Mouse (Mus musculus): ENCODE data around the gene Dek.

Dek gene

DNA sequence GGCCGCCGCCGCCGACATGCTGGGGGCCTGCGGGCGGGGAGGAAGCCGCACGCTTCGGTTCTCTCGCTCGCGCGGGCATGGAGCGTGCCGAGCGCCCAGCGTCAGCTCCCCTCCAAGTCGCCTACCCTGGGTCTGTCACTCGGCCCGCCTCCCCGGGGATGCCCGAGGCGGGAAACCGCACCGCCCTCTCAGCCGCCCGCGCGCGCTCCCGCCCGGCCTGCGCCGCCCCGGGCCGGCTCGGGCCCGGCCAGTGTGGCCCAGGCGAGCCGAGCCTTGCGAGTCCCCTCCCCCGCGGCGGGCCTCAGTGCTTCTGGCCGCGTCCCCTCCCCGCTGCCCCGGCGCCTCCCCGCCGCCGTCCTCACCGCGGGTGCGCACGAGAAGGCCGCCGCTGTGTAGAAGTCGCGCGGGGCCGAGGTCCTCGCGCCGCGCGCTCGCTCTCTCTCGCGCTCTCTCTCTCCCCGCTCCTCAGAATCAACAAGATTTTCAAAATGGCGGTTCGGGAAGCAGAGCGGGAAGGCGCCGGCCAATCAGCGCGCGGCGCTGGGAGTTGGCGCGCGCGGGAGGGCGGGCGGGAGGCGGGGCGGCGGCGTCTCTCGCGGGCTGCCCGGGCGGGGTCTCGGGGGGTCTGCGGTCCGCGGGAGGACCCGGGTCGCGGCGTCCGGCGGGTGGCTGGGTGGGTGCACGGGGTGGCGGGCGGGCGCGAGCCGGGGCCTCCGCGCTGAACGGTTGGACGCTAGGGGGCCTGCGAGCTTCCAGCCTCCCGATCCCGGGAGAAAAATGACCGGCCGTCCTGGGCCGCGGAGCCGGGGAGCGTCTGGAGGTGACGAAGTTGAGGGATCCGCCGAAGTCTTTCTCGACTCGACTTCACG lies at the start of gene Dek:
TSS of gene Dek (minus strand) at position 491 of the 869 bp plus-strand sequence.
- peak; percentile 79 for DNase-seq

DNA sequence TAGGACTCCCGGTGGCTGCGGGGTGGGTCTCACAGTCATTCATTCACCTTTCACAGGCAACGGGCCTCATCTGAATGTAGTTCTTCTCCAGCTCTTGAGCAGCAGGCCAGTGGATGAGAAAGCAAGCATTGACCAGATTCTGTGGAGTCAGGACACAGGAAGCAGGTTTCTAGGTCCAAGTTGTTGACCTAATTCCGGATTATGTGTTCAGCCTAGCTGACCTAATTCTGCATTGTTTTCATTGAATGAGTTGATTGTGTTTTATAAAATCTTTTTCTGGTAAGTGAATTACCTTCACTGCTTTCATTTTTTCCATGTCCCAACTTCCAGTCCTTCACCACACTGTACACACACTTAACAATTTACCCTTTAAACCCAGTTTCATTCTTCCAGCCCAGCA lies 48.9 kb upstream of the Dek start:
- no peak for DNase-seq

DNA sequence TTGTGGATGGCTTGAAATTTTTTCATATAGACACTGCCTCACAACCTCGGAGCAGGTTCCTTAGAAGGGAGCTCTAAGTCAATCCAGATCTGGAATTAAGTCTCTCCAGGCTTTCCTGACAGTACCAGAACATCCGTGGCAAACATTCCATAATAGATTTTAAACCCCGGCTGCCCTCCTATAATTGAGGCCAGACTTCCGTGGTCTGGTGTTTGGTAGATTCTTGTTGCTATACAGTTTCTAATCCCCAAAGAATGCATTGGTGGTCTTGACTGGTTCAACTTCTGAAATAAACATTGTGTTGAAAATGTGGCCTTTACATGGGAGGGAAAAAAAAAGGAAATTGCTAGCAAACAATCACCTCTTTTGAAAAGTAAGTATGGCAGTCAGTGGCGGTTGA lies 47.2 kb upstream of the Dek start:
- no peak for DNase-seq

DNA sequence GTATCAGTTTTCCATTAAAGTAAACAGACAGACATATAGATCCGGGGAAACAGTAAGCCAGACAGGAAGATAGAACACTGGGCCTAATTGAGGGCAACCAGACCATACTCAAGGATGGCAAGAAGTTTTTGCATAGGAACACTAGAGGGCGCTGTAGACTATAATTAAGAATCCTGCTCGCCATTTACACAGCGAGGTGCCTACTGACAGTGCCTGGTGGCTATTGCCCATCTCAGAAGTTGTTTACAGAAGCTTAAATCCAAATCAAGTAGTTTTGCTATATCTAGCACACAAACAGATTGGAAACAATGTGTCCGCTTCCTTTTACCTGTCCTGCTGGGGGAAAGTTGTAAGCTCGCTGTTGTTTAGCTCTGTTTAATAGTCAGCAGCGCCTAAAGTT lies 46.4 kb upstream of the Dek start:
- peak; percentile 26 for DNase-seq

DNA sequence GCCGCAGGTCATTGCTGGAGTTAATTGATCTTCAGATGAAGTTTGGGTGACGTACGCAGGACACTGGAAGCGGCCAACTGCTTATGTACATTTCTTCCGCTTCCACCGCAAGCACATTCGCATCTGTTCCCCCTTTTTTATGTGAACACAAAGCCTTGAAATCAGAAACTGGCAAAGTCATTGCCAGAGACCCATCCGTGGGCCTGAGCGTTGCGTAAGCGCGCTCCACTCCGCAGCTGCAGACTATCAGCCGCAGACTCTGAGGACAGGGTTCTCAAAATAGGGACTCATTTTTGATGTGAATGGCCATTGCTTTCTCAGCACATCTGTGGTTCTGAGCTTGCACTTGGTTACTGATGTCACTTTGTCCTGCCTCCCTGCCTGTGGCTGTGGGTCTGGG lies 45.1 kb upstream of the Dek start:
- DNase-seq: no peak

DNA sequence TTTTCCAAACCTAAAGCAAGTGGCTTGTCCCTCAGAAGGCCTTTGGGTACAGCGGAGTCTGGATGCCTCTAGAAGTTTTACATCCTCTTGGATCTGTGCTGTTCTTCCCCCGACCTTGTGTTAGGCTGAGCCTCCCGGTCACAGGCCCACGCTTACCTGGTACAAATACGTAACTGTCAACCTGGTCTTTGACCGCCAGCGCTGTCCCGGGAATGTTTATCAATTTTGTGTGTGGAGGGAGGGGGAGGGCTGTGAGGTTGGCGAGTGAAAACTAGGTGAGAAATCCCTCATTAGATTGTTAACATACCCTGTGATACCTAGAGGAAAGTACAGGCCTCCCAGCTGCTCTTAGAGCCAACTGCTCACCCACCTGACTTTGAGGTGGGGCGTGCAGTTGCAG lies 44.0 kb upstream of the Dek start:
- DNase-seq: no peak

DNA sequence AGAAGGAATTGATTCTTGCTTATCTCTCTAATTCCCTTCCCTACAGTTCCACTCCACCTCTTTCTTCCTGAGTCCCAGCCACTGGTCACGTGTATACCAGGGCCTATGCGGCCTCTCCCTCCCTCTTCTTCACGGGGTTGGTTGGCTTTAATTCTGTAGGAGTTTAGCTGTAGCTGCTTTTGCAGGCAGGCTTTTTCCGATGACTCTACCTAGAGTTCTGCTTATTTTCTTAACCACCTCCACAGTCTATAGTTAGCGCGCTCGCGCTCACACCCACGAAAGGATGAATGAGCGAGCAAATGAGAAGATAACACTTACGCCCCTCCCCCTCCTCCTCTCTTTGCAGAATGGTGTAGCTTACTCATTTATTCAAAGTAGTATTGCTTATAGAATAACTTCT lies 42.6 kb upstream of the Dek start:
- no peak for DNase-seq

DNA sequence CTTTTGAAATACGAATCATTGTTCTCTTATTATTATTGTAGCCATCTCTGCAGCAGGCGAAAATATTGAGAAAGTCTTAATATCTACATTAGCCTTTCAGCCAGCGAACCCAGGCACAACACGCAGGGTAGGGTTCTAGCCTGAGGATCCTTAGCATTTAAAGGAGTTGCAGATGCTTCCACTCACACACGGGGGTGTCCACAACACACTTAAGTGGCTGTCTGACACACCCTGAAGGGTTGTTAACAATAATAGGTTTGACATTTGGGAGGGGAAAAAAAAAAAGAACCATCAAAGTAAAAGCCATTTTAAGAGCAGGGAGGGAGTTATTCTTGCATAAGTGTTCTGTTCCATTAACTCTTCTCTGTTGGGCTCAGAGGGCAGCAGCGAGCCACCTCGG lies 40.4 kb upstream of the Dek start:
- DNase-seq: no peak

DNA sequence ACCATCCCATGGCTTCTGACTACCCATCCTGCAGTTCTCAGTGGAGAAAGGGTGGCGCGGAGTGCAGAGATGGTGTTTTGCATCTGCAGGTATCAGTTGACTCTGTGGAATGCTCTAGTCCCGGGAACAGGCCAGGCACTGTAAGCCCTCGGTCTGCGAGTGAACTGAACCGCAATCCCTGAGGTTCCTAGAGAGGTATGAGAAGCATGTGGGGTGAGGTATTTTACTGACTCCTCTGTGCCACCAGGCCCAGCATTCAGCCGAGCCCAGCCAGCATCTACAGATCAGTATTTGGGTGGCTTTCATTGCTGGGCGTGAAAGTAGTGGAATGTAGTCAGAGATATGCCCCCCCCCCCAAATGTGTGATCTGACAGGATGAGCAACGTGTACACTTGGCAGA lies 39.9 kb upstream of the Dek start:
- DNase-seq: no peak

DNA sequence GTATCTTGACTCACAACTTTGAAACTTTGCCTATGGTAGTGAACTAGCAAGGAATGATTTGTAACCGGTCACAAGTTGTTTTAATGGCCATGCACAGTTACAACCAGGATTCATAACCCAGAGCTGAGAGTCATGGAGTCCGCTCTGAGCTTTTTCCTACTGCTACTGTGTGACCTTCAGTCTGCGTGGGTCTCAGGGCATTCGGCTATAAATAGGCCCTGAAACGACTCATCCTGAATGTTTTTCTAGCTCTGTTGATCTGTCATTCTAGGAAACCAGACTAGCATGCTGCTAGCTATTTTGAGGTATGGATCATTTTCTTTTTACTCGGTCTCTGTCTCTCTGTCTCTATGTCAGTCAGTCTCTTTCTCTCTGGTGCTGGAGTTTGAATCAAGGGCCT lies 36.8 kb upstream of the Dek start:
- DNase-seq: no peak

DNA sequence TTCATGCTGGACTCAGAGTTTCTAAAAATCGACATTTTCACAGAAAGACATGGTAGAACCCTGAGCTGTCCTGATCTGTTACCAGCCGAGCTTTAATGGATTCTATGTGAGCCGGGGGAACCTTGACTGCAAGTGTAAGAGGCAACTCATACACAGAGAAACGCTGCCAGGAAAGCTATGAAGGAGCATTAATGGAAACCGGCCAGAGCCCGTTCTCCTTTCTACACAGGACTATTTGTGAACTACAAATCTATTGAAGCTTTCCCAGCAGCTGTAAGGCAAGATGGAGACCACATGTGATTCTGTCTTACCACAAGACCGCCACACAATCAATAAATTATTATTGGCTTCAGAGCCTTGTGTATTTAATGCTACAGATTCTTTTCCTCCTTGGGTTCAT lies 29.7 kb upstream of the Dek start:
- DNase-seq: no peak

DNA sequence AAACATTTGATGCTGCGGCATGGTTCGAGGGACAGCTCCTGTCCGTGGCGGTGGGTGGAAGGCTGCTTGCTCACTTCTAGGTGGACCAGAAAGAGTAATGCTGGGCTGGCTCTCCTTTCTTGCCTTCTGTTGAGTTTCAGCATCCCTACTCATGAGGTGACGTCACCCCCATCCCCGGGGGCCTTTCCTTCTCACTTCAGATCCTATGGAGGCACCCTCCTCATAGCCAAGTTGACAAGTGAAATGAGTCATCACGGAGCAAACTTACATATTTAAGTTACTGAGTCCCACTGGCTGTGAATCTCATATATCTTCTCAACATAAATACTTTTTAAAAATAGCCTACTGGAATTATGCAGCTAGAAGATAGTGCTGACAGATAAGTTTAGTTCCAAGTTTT lies 28.8 kb upstream of the Dek start:
- no peak for DNase-seq

DNA sequence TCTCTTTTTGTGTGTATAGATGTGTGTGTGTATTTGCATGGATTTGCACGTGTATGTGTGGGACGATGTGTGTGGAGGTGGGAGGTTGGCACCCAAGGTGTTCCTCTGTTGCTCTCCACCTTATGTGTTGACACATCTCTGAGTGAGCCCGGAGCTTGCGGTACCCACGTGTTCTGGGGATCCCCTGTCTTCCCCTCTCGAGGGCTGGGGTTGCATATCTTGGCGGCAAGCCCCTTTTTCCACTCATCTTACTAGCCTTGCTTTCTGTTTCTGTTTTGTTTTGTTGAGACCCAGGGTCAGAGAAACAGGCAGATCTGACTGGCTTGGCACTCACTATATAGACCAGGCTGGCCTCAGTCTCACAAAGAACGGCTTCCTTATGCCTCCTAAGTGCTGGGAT lies 27.1 kb upstream of the Dek start:
- no peak for DNase-seq

DNA sequence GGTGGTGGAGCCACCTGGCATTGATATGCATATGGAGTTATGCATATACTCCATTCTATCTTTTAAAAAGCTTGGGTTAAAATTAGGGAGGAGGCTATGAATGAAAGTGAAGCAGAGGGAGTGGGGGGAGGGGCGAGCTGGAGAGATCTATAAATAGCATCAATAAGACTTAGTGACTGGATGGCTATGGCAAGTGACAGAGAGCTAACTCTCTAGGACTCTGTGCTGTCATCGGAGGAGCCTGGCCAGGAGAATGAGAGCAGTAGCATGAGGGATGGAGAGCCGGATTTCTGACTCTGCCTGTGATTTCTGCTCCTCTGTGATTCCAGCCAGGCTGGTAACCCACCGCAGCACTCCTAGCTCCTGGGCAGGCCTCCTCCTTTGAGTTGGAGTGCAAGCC lies 23.1 kb upstream of the Dek start:
- DNase-seq: no peak

DNA sequence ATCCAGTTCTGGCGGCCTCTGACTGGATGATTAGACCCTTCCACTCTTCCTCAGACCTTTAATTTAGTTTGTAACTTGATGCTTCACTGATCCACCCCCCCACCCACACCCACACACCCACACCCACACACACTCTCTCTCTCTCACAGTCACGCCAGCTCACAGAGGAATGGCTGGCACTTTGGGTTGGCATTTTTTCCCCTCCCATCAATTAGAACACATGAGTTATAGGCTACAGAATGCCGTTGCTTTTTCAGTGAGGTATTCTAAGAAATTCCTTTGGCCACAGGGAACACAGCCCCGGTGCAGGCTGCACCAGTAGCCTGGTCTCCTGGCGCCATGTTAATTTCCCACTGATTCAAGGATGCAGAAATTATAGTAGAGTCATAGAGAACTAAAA lies 19.6 kb upstream of the Dek start:
- DNase-seq: no peak

DNA sequence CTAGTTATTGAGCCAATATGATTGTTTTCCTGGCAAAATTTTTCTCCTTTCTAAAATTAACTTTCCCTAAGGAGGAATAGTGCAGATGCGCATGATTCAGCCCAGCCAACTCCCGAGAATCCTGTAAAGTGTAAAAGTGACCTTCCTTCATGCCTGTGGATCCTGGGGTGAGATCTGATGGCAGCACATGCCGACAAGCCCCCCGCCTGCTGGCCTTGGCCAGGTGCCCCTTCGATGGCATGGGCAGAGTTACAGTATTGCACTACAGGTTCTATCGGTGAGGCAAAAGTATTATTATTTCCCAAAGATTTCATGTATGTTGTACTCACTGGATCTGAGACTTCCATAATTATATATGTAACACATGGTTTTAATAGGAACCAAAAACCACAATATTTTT lies 19.0 kb upstream of the Dek start:
- no peak for DNase-seq

DNA sequence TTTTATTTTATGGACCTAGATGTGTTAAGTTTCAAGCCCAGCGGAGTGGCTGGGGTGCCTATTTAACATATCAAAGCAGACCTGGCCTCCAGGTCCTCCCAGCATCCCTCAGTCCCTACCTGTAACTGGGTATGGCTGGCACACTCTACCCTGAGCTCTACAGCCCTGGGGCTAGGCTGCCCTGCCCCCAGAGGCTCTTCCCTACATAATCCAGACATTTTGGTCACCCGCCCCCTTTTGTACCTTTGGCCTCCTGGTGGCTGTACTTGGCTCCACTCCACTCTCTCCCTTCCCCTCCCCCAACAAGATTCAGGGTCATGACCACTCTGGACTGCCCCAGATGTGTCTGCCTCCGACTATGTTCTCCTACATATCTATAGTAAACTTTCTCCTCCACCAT lies 18.4 kb upstream of the Dek start:
- no peak for DNase-seq

DNA sequence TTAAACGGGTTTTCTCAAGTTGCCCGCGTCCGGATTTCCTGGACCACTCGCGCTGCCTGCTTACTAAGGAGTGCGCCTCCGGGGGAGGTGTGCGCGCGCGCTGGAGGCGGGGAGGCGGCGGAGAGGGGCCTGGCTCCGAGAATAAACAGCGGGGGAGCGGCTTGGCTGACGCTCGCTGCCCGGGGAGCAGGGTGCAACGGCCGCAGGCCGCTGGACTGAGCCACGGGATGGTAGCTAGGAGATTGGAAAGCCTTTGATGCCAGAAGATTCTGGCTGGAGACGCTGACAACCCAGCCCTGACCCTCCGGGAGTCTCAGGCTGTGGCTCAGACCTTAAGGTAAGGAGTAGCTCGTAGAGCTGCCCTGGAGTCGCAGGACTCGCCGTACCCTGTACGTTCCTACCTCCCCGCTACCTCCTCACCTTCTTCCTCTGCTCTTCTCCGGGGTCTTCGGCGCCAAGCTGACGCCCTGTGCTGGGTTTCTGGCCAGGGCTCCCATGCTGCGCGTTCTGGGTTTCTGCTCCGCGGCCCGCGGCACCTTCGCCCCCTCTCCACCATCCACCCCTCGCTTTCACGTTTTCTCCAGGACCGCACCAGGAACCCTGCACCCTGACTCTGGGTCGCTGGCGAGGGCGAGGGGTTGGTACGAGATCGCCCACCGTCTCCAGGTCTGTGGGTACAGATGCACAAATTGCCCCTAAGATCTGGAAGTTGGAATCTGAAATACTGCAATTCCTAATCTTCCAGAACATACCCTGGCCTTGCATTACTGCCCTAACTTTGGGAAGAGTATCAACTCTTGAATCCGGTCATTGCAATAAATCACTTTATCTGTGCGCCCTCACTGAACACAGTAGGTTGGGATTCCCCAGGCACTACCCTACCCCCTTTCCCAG lies 16.8 kb upstream of the Dek start, which contains the start of gene Rnf144b:
TSS of gene Rnf144b (plus strand) at position 120 of the 894 bp plus-strand sequence.
- no peak for DNase-seq

DNA sequence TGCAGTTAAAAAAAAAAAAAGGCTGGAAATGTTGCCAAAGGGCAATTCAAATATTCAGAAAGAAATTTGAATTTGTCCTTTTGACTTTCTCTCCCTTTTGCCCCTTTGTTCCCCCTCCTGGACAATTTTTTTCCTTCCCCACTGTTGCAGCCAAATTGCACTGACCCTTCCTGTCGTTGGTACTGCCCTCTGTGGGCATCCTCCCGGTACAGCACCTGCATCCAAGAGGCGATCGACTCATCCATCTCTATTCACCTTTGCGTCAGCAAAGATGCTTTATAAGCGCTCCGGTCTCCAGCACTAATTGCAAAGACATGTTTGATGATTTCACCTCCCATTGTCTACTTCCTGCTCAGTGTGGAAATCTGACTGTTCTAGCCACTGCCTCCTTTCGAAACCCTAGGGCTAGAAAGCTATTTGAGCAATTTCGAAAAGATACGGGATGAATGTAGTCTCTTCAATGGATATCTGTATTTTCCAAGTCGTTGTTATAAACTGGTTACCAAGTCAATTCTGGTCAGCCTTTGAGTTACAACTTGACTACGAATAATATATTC lies 15.4 kb upstream of the Dek start:
- no peak for DNase-seq

DNA sequence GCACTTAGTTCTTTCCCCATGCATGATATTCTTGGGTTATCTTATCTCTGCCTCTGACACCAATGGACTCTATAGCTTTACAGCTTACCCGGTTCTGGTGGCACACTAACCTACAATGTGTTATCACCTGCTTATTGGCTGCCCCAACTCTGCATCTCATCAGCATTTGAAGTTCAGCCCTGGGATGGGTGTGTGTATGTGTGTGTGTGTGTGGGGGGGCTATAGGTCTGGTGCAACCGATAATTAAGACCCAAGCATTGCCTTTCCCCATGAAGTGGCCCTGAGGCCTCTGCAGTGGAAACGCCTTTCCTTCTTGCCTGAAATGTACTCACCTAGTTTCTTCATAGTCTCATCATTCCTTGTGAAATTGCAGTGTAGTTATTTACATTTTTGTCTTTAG lies 10.0 kb upstream of the Dek start:
- no peak for DNase-seq

DNA sequence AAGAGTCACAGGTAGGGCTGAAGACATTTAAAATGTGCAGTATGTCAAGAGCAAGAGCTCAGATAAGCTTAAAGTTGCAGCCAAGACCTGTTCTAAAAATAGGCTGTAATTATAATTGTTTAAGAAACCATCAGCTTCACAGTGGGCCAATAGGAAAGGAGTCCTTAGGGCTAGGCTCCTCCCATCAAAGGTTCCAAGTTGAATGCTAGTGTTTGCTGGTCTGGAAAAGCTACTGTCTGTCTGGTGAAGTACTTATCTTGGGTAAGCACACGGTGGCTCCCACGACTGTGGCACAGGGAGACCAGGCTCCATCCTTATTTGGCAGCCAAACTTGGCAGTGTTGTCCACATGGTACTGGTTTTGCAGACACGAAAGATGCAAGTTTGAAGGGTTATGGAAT lies 6.9 kb upstream of the Dek start:
- DNase-seq: no peak

DNA sequence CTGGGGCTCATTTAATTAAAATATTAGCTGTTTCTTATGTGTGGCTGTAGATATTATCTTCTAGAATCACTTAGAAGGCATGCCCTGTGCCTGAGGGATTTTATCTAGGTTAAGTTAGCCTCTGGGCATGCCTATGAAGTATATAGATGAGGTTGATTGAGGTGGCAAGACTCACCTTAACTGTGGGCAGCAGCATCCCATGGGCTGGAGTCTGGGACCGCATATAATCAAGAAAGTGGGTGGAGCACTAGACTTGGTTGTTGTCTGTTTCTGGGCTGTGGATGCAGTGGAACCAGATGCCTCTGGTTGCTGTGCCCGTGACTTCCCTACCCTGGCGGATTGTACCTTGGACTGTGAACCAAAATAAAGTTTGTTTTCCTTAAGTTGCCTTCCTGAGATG lies 6.1 kb upstream of the Dek start:
- DNase-seq: no peak

DNA sequence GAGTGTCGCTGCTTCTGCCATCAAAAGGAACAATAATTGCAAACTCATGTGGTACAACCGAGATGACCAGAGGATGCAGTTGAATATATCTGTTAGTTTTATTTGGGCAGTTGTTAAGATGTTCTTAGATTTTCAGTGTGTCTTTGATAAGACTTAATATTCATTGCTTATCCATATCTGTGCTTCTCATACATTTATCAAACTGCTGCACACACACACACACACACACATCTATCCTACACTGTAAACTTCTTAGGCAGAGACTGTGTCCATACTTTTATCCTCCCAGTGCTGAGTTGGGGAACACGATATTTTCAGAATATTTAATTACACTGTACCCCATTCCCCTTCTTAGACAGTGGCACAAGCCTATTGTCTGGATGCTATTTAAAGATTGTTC lies 5.2 kb upstream of the Dek start:
- DNase-seq: no peak

DNA sequence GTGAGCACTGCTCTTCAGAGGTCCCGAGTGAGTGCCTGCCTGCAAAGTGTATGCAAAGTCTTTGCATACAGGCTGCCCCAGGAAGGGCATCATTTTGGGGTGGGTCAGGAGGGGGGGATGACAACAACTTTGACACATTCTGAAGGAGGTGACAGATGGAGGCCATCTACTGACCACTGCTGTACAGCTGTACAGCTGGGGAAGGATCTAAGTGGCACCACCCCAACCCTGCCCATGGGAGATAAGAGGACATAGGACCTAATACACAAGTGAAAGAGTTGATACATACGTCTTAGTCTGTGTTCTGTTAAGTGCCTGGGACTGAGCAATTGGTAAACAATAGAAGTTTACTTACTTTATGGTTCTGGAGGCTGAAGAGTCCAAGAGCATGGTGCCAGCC lies 3.2 kb upstream of the Dek start:
- DNase-seq: no peak

Measured in cerebellum, adult 11-12 months (tissue).